Mouse (Mus musculus) spleen, postnatal 36 days (tissue): ENCODE measurements around the gene Dap.

ENCODE experiments used
- DNase-seq, 2 experiments: peaks; one replicate each; pipeline ENCODE4 v3.0.0; 2022; ENCODE audit warnings: low spot score in 2 of 2, mixed read lengths in 1 of 2

Dap gene

DNA sequence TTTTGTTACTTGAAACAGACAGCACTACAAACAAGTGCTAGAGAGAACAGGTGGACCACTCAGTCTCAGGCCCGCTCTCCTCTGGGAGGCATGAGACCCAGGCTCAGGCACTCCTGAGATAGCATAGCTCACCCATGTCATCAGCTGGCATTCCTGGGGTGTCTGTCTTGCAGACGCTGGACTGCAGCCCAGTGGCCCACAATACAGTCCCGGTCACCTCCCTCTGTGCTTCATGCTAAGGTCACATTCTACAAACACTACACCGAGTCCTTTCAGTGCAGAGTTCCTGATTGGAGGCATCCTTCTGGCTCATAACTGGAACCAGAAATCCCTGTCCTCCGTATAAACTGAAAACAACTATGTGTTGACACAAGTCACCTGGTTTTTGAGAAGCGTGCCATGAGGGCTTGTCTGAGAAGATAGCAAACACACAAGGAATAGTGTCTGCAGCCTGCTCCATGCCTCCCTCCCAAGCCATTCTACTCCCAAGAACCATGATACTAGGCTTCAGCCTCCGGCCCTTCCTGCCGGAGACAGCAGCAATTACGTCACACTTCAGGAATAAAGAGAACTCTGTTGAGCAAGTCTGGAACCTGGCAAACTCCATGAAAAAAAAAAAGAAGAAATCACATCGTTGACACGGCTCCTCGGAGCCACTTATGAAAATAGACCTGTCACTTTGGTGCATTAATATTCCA lies 78.3 kb downstream of the Dap start:
- no peak for DNase-seq

DNA sequence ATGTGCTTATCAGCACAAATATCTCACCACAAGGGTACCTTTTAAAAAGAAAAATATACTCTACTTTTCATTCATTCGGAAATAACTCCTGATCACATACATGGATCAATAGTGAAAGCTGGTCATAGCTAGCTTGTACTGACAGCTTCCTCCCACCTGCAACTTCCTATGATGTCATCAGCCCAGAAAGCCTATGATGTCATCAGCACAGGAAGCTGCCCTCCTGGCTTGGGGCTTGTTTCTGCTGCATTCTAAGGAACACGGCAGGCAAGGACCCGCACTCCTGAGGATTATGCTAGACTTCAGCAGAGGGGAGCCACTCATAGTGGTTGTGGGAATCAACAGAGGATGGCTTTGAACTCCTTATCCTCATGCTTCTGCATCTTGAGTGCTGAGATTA lies 80.2 kb downstream of the Dap start:
- DNase-seq = no peak

GRCm38 (mm10) chr15:31305181-31305580 lies 81.1 kb downstream of the Dap start:
- no peak for DNase-seq

DNA sequence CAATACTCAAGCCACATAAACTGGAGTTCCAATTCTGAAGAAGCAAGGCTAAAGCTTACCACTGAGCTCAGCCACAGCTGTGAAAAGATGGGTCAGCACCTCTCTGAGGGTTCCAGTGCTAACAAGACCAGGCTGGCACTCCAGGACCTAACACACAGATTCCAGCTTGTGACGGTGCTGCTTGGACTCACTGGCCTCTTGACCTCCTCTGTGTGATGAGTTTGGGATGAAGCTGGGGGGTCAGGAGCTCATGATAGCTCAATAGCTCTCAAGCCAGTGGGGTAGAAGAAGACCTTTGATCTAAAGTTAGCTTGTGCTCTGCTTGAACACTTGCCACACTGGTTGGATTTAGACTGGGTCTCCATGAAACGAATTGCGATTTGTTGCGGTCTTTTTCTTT lies 82.6 kb downstream of the Dap start:
- DNase-seq = no peak

- no peak for DNase-seq
These were observed 85.4 kb downstream of the Dap start for GRCm38 (mm10) chr15:31309526-31309925.

- no peak for DNase-seq
These were observed 87.9 kb downstream of the Dap start for GRCm38 (mm10) chr15:31312001-31312400.

DNA sequence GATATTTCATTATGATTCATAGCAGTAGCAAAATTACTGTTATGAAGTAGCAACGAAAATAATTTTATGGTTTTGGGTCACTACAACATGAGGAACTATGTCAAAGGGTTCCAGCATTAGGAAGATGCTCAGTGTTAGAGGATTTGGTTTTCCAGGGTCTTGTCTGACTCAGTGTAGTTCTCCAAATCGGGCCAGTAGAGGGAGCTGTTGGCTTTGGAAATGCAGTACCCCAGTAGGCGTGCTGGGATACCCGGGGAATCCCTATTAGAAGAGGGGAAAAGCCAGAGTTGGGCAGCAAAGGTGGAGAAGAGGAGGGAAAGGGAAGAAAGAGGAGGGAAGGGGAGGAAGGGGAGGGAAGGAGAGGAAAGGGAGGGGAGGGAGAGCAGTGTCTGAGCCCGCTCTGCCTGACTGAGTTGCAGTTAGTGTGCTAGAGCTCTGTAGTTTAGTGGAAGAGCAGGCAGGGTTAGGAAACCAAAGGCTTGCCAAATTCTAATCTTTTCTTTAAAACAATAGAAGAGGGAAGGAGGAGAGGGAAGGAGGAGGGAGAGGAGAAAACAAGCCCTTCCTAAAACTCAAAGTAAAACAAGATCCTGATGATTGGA lies 91.6 kb downstream of the Dap start:
- DNase-seq = peak; percentile 57 to 59

GRCm38 (mm10) chr15:31317056-31317805 lies 93.1 kb downstream of the Dap start:
- no peak for DNase-seq

DNA sequence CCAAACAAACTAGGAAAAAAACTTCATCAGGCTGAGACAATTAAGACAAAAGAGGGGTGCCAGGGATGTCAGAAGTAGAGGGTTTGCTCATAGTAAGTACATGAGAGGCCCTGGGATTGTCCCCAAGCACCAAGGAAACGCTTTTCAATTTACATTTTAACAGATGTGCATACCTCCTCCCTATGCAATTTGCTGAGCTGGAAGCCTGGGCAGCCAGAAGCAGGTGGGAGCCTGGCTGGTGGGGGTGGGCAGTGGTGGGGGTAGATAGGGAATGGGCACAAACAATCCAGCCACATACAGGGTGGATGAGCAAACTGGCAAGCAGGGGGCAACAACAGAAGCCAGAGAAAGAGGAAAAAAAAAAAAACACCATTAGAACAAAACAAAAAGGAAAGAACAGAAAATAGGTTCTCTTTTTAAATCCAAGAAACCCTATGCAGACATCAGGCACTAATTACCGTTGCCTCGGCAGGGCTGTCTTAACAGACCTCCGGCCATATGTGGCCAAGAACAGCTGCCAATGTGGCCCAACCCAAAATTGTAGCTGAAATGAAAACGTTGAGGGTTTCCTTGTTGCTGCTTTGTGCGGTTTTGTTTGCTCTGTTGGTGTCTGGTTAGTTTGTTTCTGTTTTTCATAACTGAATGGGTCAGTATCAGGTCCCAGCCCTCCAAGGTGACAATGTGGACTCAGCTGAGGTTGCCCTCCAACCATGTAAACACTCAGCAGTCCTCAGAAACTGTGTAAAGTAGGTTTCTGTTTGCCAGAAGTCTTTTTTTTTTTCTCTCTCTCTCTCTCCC lies 94.2 kb downstream of the Dap start:
- no peak for DNase-seq

- DNase-seq = no peak
These were observed 94.9 kb downstream of the Dap start for GRCm38 (mm10) chr15:31319046-31319445.

- no peak for DNase-seq
These were observed 96.7 kb downstream of the Dap start for GRCm38 (mm10) chr15:31320598-31321377.

DNA sequence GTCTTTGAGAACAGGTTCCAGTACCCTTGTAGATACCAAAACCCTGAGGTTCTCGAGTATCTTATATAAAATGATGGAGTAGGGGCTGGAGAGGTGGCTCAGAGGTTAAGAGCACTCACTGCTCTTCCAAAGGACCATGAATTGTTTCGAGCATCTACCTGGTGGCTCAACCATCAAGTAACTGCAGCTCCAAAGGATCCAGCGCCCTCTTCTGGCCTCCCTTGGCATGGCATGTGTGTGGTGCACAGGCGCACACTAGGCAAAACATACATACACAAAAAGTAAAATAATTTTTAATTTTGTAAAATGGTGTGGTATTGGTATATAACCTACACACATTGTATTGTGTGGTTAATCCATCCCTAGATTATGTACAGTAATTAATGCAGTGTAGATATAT lies 99.6 kb downstream of the Dap start:
- no peak for DNase-seq
